Mouse (Mus musculus): ENCODE data around the gene Popdc2.

DNA sequence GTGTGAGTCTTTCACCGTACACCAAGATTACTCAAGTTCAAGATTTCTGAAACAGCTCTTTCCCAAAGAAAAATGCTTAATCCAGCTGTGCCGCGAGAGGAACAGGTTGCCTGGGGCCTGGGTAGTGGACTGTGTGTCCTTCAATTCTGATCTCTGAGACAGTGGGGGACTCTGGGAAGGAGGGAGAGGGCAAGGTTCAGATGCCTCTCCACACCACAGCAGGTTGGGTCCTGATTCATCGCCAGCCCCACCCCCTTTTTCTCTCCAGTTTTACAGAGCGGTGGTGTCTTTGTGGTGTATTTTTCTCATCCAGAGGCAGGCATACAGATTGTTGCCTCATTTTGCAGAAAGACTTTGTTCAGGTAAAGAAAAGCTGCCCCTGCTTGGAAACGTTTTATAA is 36.3 kb downstream of the Popdc2 start:
- TF ChIP-seq CTCF (IDR thresholded peaks at IDR 0.05; ENCODE audit: low read depth) (no peak), EP300 (IDR thresholded peaks at IDR 0.05; ENCODE audit: low read depth) (no peak)

Measured in heart, postnatal 0 days (tissue).